Mouse (Mus musculus) myocyte (in vitro differentiated cells): ENCODE results near the gene C1s1.

Experiments used
- CEBPB ChIP-seq: IDR thresholded peaks from 2 replicates; pipeline ENCODE4 v1.6.1; 2011; ENCODE audit warnings: mild to moderate bottlenecking, moderate library complexity; ENCODE audit not compliant: poor library complexity, insufficient read depth, severe bottlenecking
- E2F4 ChIP-seq: IDR thresholded peaks from one replicate; pipeline ENCODE4 v1.6.1; 2011; ENCODE audit warnings: mild to moderate bottlenecking, control low read depth, moderate library complexity; ENCODE audit not compliant: insufficient read depth
- MAX ChIP-seq: IDR thresholded peaks from one replicate; pipeline ENCODE4 v1.6.1; 2011; ENCODE audit warnings: low read depth, mild to moderate bottlenecking, control low read depth
- POLR2A ChIP-seq: IDR thresholded peaks from one replicate; pipeline ENCODE4 v1.6.1; 2011; ENCODE audit warnings: low read depth, mild to moderate bottlenecking, control low read depth, moderate library complexity; ENCODE audit not compliant: insufficient read length
- POLR2AphosphoS2 ChIP-seq: IDR thresholded peaks from one replicate; pipeline ENCODE4 v1.6.1; 2011; ENCODE audit warnings: low read depth, control low read depth; ENCODE audit not compliant: insufficient read length
- TCF3 ChIP-seq: IDR thresholded peaks from one replicate; pipeline ENCODE4 v1.6.1; 2011; ENCODE audit warnings: low read depth, control low read depth; ENCODE audit not compliant: insufficient read length
- USF1 ChIP-seq: IDR thresholded peaks from one replicate; pipeline ENCODE4 v1.6.1; 2011; ENCODE audit warnings: low read depth, mild to moderate bottlenecking, control low read depth, moderate library complexity

DNA sequence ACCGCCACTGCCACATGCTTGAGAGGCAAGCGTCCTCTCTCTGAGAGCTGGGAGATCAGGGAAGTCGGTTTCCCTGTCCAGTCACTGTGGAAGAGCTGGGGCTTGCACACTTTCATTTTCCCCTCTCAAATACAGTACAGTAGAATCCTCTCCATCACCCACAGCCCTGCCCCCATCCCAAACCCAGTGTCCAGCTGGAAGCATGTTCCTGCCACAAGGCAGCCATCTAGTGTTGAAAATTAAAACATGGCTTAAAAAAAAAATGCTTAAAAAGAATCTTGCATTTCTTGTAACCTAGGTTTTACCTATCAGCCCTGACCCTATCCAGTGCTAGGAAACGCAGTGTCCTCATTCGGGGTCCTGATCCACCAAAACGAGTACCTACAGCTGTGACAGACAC lies 2.3 kb upstream of the C1s1 start:
- TF ChIP-seq POLR2A (no peak), MAX (no peak), USF1 (no peak), TCF3 (no peak), E2F4 (no peak), CEBPB (no peak), POLR2AphosphoS2 (no peak)
